Mouse (Mus musculus) kidney, adult 2 months (tissue): ENCODE data around the gene Ripk1.

Experiments
- CTCF ChIP-seq: fragments of 200-500 bp; conservative IDR thresholded peaks from 2 replicates; pipeline ENCODE4 v1.5.1; 2011; ENCODE audit warnings: low read depth, mild to moderate bottlenecking, control low read depth, low read length, moderate library complexity, mixed read lengths; ENCODE audit not compliant: insufficient read depth, insufficient read length
- POLR2A ChIP-seq: fragments of 200-500 bp; IDR thresholded peaks from one replicate; pipeline ENCODE4 v1.6.1; 2011; ENCODE audit warnings: low read depth, low read length, control low read depth

DNA sequence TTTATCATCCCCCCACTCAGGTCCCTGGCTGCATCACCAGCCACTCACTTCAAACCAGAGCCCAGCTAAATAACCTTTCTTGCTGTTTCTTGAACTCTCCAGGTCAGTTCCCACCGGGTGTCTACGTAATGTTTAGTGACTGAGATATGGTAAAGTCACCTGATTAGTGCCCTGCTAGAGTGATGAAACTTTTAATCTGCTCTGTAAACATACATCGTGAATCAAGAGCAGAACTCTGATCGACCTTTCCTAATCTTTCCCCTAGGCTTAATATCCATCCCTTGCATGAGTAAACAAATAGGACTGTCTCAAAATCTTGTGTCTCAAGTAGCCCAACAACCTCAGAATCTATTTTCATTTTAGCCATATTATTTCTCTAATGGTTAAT lies 36.1 kb upstream of the Ripk1 start:
- no peak for TF ChIP-seq CTCF
- TF ChIP-seq POLR2A, result no peak
